In the genomic region with DNA sequence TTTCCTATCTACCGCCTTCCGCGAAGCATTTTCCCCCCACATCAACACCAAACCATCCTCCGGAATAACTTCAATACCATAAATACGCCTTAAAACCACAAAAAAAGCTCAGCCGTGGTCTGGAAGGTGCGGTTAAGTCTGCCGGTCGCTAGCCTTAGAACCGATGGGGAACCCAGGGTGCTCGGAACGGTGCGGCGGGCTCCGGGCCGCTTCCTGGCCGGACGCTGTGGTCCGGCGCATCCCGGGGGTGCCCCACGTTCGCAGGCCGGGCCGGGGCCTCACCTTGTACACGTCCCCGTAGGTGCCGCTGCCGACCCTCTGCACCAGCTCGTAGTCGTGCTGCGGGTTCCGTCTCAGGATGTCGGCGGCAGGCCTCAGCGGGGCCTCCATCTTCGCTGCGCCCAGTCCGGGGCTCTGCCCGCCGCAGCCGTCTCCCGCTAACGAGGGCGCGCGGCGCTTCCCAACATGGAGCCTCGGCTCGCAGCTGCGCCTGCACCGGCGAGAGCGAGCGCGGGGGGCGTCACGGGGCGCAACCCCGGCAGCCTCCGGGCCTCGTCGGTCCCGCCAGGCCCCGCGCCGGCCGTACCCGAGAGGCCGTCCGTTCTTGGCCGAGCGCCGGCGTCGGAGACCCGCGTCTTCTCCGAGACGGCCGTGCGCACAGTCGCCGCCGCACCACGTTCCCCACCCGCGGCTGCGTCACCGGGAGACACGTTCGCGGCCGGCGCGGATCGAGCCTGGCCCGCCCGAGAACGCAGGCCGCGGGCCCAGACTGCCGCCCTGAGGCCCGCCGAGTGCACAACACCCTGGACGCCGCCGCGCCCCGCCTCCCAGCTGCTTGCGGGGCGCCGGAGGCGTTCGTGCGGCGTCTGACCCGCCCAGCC, we compare ENCODE assay signal across 8 mouse cellular contexts. TPM values are rescaled to one million over a fixed set of nuclear protein-coding genes. Genes with fewer than 3 reads are reported as not detected.
DNase-seq lines count a peak whose midpoint lies in the region; ATAC-seq and TF ChIP-seq lines count a peak whose summit lies in the region.

TSS of gene Atl1 (plus strand) at position 244 of the 881 bp plus-strand sequence.
TSS of gene Map4k5 (minus strand) at position 830 of the 881 bp plus-strand sequence.

- peak within 1 kb of the TSS; percentile 94 for H3K4me3 ChIP-seq in heart, embryonic 11.5 days (ENCODE audit: low read depth, low read length)
- peak within 1 kb of the TSS; percentile 71 for H3K4me3 ChIP-seq in kidney, embryonic 16.5 days (ENCODE audit: low read length)

- H3K4me1 ChIP-seq in heart, embryonic 11.5 days (ENCODE audit: control insufficient read depth, insufficient read depth, low read length), result peaks cover 20% of the 10 kb centered on the region
- peaks cover 39% of the 10 kb centered on the region for H3K4me1 ChIP-seq in kidney, embryonic 16.5 days (ENCODE audit: insufficient read depth, low read length)

- H3K27me3 ChIP-seq in heart, embryonic 11.5 days (ENCODE audit: control insufficient read depth, insufficient read depth, low read length), result no peaks in the 10 kb centered on the region
- no peaks in the 10 kb centered on the region for H3K27me3 ChIP-seq in kidney, embryonic 16.5 days (ENCODE audit: insufficient read depth, low read length)

- ATAC-seq in erythroblast, adult 5-6 weeks (replicated peaks; ENCODE audit: low FRiP score, poor library complexity, severe bottlenecking), result peak; percentile 90
- peak; percentile 96 for ATAC-seq in heart, embryonic 11.5 days (replicated peaks; ENCODE audit: insufficient number of reproducible peaks, low FRiP score, low TSS enrichment)
- ATAC-seq in kidney, embryonic 16.5 days (ENCODE audit: low FRiP score, low TSS enrichment), result peak; percentile 96

- peak within 1 kb of the TSS; percentile 95 for H3K27ac ChIP-seq in heart, embryonic 11.5 days (ENCODE audit: low read depth, low read length)
- peak within 1 kb of the TSS; percentile 92 for H3K27ac ChIP-seq in kidney, embryonic 16.5 days (ENCODE audit: low read length)

- DNase-seq in CD4-positive helper T cell, adult 2 months (ENCODE audit: low read depth, low spot score), result peak; percentile 86
- peak; percentile 94 for DNase-seq in brain, embryonic 14.5 days (ENCODE audit: low read depth)
- DNase-seq in liver, result peak; percentile 94
- DNase-seq in monocyte, adult 2 months (ENCODE audit: low read depth in 1 of 2, low spot score in 2 of 2), result peak; percentile 34 to 73
- peak; percentile 82 to 89 for DNase-seq in spleen, postnatal 14 days (ENCODE audit: low spot score in 2 of 2)

- TF ChIP-seq POLR2A in brain, embryonic 14.5 days (IDR thresholded peaks at IDR 0.05; ENCODE audit: borderline replicate concordance, extremely low read depth, insufficient read depth, insufficient read length, poor library complexity, severe bottlenecking), result peak; percentile 71

- H3K36me3 ChIP-seq in heart, embryonic 11.5 days (ENCODE audit: control insufficient read depth, insufficient read depth, low read length), result no peaks in the 10 kb centered on the region
- H3K36me3 ChIP-seq in kidney, embryonic 16.5 days (ENCODE audit: insufficient read depth, low read length), result no peaks in the 10 kb centered on the region

- H3K9me3 ChIP-seq in heart, embryonic 11.5 days (replicated peaks; ENCODE audit: control insufficient read depth, low read length), result no peaks in the 10 kb centered on the region
- H3K9me3 ChIP-seq in kidney, embryonic 16.5 days (ENCODE audit: low read length), result no peaks in the 10 kb centered on the region

- H3K9ac ChIP-seq in heart, embryonic 11.5 days (ENCODE audit: low read depth, low read length), result peak within 1 kb of the TSS; percentile 98
- H3K9ac ChIP-seq in kidney, embryonic 16.5 days (replicated peaks; ENCODE audit: low read length), result peak within 1 kb of the TSS; percentile 99

- H3K4me2 ChIP-seq in heart, embryonic 11.5 days, result peak within 1 kb of the TSS; percentile 65
- H3K4me2 ChIP-seq in kidney, embryonic 16.5 days (replicated peaks; ENCODE audit: low read depth, low read length), result peak within 1 kb of the TSS; percentile 66

- TF ChIP-seq CTCF in brain, embryonic 14.5 days (IDR thresholded peaks at IDR 0.05; ENCODE audit: borderline replicate concordance, extremely low read depth, insufficient read depth, insufficient read length), result peak; percentile 61

- under 1% methylated on average over 117 of the region's 118 CpGs for WGBS in heart, embryonic 11.5 days (ENCODE audit: insufficient replicate concordance)
- WGBS in kidney, embryonic 16.5 days, result under 1% methylated on average over 115 of the region's 118 CpGs

RNA-seq across cellular contexts. Expression of gene Atl1, which starts in this region (rescaled TPM):
- polyA plus RNA-seq in brain, embryonic 14.5 days (2012; rRNA removed), result 47.7 and 75.7 TPM in 2 replicates
- total RNA-seq in erythroblast, adult 5-6 weeks (2015; ENCODE audit: low replicate concordance), result 5.4 and 9.6 TPM in 2 replicates
- 12.8 and 23.0 TPM in 2 replicates for total RNA-seq in erythroblast, adult 5-6 weeks (2017; ENCODE audit: low replicate concordance)
- 6.2 and 8.6 TPM in 2 replicates for polyA plus RNA-seq in heart, embryonic 11.5 days (2014; fragmentation: Nextera tagmentation; extraction: Ambion mirVana)
- polyA plus RNA-seq in kidney, embryonic 16.5 days (2015; fragmentation: Nextera tagmentation; extraction: Ambion mirVana), result 4.7 and 5.7 TPM in 2 replicates

RNA-seq across cellular contexts. Expression of gene Map4k5, which starts in this region (rescaled TPM):
- 20.4 and 25.7 TPM in 2 replicates for polyA plus RNA-seq in brain, embryonic 14.5 days (2012; rRNA removed)
- total RNA-seq in erythroblast, adult 5-6 weeks (2015; ENCODE audit: low replicate concordance), result 320 and 330 TPM in 2 replicates
- 596 and 599 TPM in 2 replicates for total RNA-seq in erythroblast, adult 5-6 weeks (2017; ENCODE audit: low replicate concordance)
- 32.6 and 35.8 TPM in 2 replicates for polyA plus RNA-seq in heart, embryonic 11.5 days (2014; fragmentation: Nextera tagmentation; extraction: Ambion mirVana)
- polyA plus RNA-seq in kidney, embryonic 16.5 days (2015; fragmentation: Nextera tagmentation; extraction: Ambion mirVana), result 31.5 and 32.6 TPM in 2 replicates

Comparison
In these comparisons a context has a peak if more than half of its experiments do, and no peak if none do; other contexts are left out.
1. Peak in every context shown above with its lines: DNase-seq, ATAC-seq, H3K4me3 ChIP-seq and H3K27ac ChIP-seq.